ENCODE assay signal across 8 mouse cellular contexts in genomic region chr1:125370779-125371178, GRCm38 (mm10).
DNase-seq lines count a peak whose midpoint lies in the region; ATAC-seq and TF ChIP-seq lines count a peak whose summit lies in the region.

No protein-coding gene starts in this region.

- no peaks in the 10 kb centered on the region for H3K27me3 ChIP-seq in kidney, adult 2 months (replicated peaks; ENCODE audit: control insufficient read depth, insufficient read depth, low read length)
- no peaks in the 10 kb centered on the region for H3K27me3 ChIP-seq in liver, adult 2 months (ENCODE audit: control insufficient read depth, insufficient read depth, low read length)
- H3K27me3 ChIP-seq in stomach, postnatal 0 days (ENCODE audit: control insufficient read depth, insufficient read depth, low read length): no peaks in the 10 kb centered on the region

- no peak for ATAC-seq in stomach, postnatal 0 days (ENCODE audit: low FRiP score, low TSS enrichment)

- WGBS in kidney, adult 2 months: 29% methylated on average over 6 of the region's 6 CpGs
- WGBS in liver, adult 2 months: 24% methylated on average over 6 of the region's 6 CpGs
- WGBS in stomach, postnatal 0 days: 27% methylated on average over 6 of the region's 6 CpGs

- H3K4me2 ChIP-seq in stomach, postnatal 0 days (replicated peaks; ENCODE audit: low read depth): no peak overlapping the region

- no peaks in the 10 kb centered on the region for H3K36me3 ChIP-seq in kidney, adult 2 months (ENCODE audit: control insufficient read depth, insufficient read depth, low read length)
- no peaks in the 10 kb centered on the region for H3K36me3 ChIP-seq in liver, adult 2 months (ENCODE audit: control insufficient read depth, insufficient read depth, low read length)
- H3K36me3 ChIP-seq in stomach, postnatal 0 days (ENCODE audit: control insufficient read depth, insufficient read depth, low read length): no peaks in the 10 kb centered on the region

- no peaks in the 10 kb centered on the region for H3K4me1 ChIP-seq in kidney, adult 2 months (ENCODE audit: control insufficient read depth, insufficient read depth, low read length)
- H3K4me1 ChIP-seq in liver, adult 2 months (ENCODE audit: control insufficient read depth, insufficient read depth, low read length): no peaks in the 10 kb centered on the region
- H3K4me1 ChIP-seq in stomach, postnatal 0 days (replicated peaks; ENCODE audit: control insufficient read depth, insufficient read depth): no peaks in the 10 kb centered on the region

- no peak overlapping the region for H3K4me3 ChIP-seq in gastrocnemius, adult 2 months
- H3K4me3 ChIP-seq in kidney, adult 2 months (ENCODE audit: insufficient read depth, low read depth, low read length): no peak overlapping the region
- H3K4me3 ChIP-seq in liver, adult 2 months (ENCODE audit: insufficient read depth, low read depth, low read length): no peak overlapping the region
- H3K4me3 ChIP-seq in stomach, postnatal 0 days (ENCODE audit: low read depth, low read length): no peak overlapping the region

- no peak for TF ChIP-seq POLR2A in kidney, adult 2 months (IDR thresholded peaks at IDR 0.05; ENCODE audit: low read depth, low read length)
- TF ChIP-seq POLR2A in liver, adult 2 months (IDR thresholded peaks at IDR 0.05; ENCODE audit: extremely low read depth, insufficient read depth, low read length): no peak

- intact Hi-C loops in gastrocnemius, adult 2 months (cut with DNase I): loop anchor here (5.0 kb wide), 1 partner anchor 202 kb away; no protein-coding TSS in a partner anchor

- H3K9ac ChIP-seq in liver, adult 2 months (ENCODE audit: low read depth, low read length): no peak overlapping the region
- H3K9ac ChIP-seq in stomach, postnatal 0 days (ENCODE audit: low read length): no peak overlapping the region

- TF ChIP-seq CTCF in gastrocnemius, adult 2 months (IDR thresholded peaks at IDR 0.05): peak; percentile 94
- peak; percentile 85 for TF ChIP-seq CTCF in kidney, adult 2 months (conservative IDR thresholded peaks at IDR 0.05; ENCODE audit: insufficient read depth, insufficient read length, low read depth, low read length)
- peak; percentile 77 for TF ChIP-seq CTCF in liver, adult 2 months (IDR thresholded peaks at IDR 0.05; ENCODE audit: low read depth, low read length)
- peak; percentile 91 for TF ChIP-seq CTCF in stomach, postnatal 0 days (IDR thresholded peaks at IDR 0.05; ENCODE audit: low read depth)

- H3K79me2 ChIP-seq in liver, adult 2 months (ENCODE audit: control insufficient read depth, insufficient read depth, low read length): no peaks in the 10 kb centered on the region

- H3K9me3 ChIP-seq in stomach, postnatal 0 days (ENCODE audit: control insufficient read depth, low read length): no peaks in the 10 kb centered on the region

- no peak overlapping the region for H3K27ac ChIP-seq in gastrocnemius, adult 2 months
- no peak overlapping the region for H3K27ac ChIP-seq in kidney, adult 2 months (ENCODE audit: insufficient read depth, low read depth, low read length)
- H3K27ac ChIP-seq in liver, adult 2 months (replicated peaks; ENCODE audit: insufficient read depth, low read depth, low read length): no peak overlapping the region
- no peak overlapping the region for H3K27ac ChIP-seq in stomach, postnatal 0 days (replicated peaks)

- TF ChIP-seq EP300 in stomach, postnatal 0 days (optimal IDR thresholded peaks at IDR 0.05): no peak

- DNase-seq in CD4-positive helper T cell, adult 2 months (ENCODE audit: low read depth, low spot score): peak; percentile 61
- DNase-seq in adipocyte (ENCODE audit: low spot score): peak; percentile 91
- DNase-seq in cerebellum, postnatal 36 days: peak; percentile 54 to 69
- DNase-seq in gastrocnemius, adult 2 months: peak; percentile 61
- peak; percentile 69 for DNase-seq in kidney, adult 2 months
- peak; percentile 56 for DNase-seq in liver, adult 2 months (ENCODE audit: extremely low read depth, low read depth, low spot score)
- peak; percentile 47 for DNase-seq in neural tube, embryonic 10.5 days (ENCODE audit: extremely low spot score, low spot score)
- DNase-seq in stomach, postnatal 0 days (ENCODE audit: low spot score): peak; percentile 62
